Mouse (Mus musculus) stomach, postnatal 0 days (tissue): Measurements from ENCODE around the gene Ciao2b.

Source experiments
- CTCF ChIP-seq: IDR thresholded peaks from 2 replicates; pipeline ENCODE4 v1.5.1; 2016; ENCODE audit warnings: antibody characterized with exemption, low read depth, mild to moderate bottlenecking, moderate library complexity
- EP300 ChIP-seq: optimal IDR thresholded peaks from 2 replicates; pipeline ENCODE3; 2016; ENCODE audit warnings: antibody characterized with exemption

- no peak for TF ChIP-seq CTCF
- no peak for TF ChIP-seq EP300
Measured at GRCm38 (mm10) chr8:104632486-104632885, 9.3 kb downstream of the Ciao2b start.
